Comparison of ENCODE assay signal across 22 mouse cellular contexts in genomic region chr4:151506701-151507100, GRCm38 (mm10).
DNase-seq lines count a peak whose midpoint lies in the region; ATAC-seq and TF ChIP-seq lines count a peak whose summit lies in the region.
"Had no signal": no experiment of that assay in that cellular context is flagged by ENCODE, and none has a peak within 500 bp of the region (broad histone marks: within the 10 kb centered on the region; RNA-seq: fewer than 3 reads in every experiment).

No protein-coding gene starts in this region.

- TF ChIP-seq CTCF in left cerebral cortex, adult 2 months (IDR thresholded peaks at IDR 0.05), result peak; percentile 7

- DNase-seq in frontal cortex, postnatal 14 days (ENCODE audit: low spot score in 2 of 2), result no peak
- no peak for DNase-seq in left cerebral cortex, adult 2 months (ENCODE audit: extremely low spot score in 1 of 2, low spot score in 2 of 2)
- no peak for DNase-seq in left cerebral cortex, postnatal 10 days (ENCODE audit: extremely low spot score in 1 of 2, low spot score in 2 of 2)
- peak; percentile 12 to 31 for DNase-seq in right cerebral cortex, adult 2 months (ENCODE audit: low spot score in 2 of 2)
- DNase-seq in right cerebral cortex, postnatal 4 days, result no peak
- no peak for DNase-seq in heart, postnatal 4 days
- DNase-seq: adrenal gland, postnatal 14 days; cerebellum, adult 18-20 months; cerebellum, adult 9-11 months; cerebellum, postnatal 36 days; forebrain, postnatal 0 days; gastrocnemius, postnatal 36 days; heart, adult 11 months; heart, postnatal 36 days had no signal

- intact Hi-C loops in left cerebral cortex, adult 2 months (cut with DNase I), result no loop called here
- intact Hi-C loops in left cerebral cortex, postnatal 10 days (cut with DNase I), result no loop called here

- ATAC-seq in frontal cortex, adult (ENCODE audit: low TSS enrichment), result peak; percentile 64; the same call in 1 of the 2 replicates
- ATAC-seq: activated CD4-positive, CD25-positive, alpha-beta regulatory T cell, adult 4 months; forebrain, embryonic 13.5 days; forebrain, postnatal 0 days; hindbrain, embryonic 16.5 days; Patski had no signal

- no peak overlapping the region for H3K4me3 ChIP-seq in left cerebral cortex, adult 2 months
- H3K4me3 ChIP-seq: embryonic facial prominence, embryonic 13.5 days; forebrain, embryonic 13.5 days; heart, embryonic 13.5 days; hindbrain, embryonic 12.5 days had no signal

- no peak overlapping the region for H3K27ac ChIP-seq in left cerebral cortex, adult 2 months
- H3K27ac ChIP-seq: embryonic facial prominence, embryonic 13.5 days; forebrain, embryonic 13.5 days; heart, embryonic 13.5 days; hindbrain, embryonic 12.5 days had no signal

Comparison
In these comparisons a context has a peak if more than half of its experiments do, and no peak if none do; other contexts are left out.
1. DNase-seq: peak in right cerebral cortex, adult 2 months (2 of 2); none in frontal cortex, postnatal 14 days (0 of 2), left cerebral cortex, adult 2 months (0 of 2), left cerebral cortex, postnatal 10 days (0 of 2), right cerebral cortex, postnatal 4 days (single experiment) and heart, postnatal 4 days (single experiment).